Mouse (Mus musculus) testis, adult 2 months (tissue): Measurements from ENCODE around the gene Lamb3. TPM values are rescaled to one million over a fixed set of nuclear protein-coding genes. Genes with fewer than 3 reads are reported as not detected.

Source experiments
- H3K27ac ChIP-seq: fragments of 200-500 bp; 2 replicates; pipeline ENCODE4 v1.5.1; 2012; ENCODE audit warnings: low read depth, low read length; ENCODE audit not compliant: control insufficient read depth, insufficient read depth
- H3K27me3 ChIP-seq: fragments of 200-500 bp; 2 replicates; pipeline ENCODE4 v1.6.1; 2012; ENCODE audit warnings: mild to moderate bottlenecking, low read length, moderate library complexity; ENCODE audit not compliant: control insufficient read depth, insufficient read depth
- H3K36me3 ChIP-seq: fragments of 200-500 bp; 2 replicates; pipeline ENCODE4 v1.6.1; 2012; ENCODE audit warnings: mild to moderate bottlenecking, low read length; ENCODE audit not compliant: control insufficient read depth, insufficient read depth
- H3K4me1 ChIP-seq: fragments of 200-500 bp; 2 replicates; pipeline ENCODE4 v1.6.1; 2012; ENCODE audit warnings: low read length; ENCODE audit not compliant: control insufficient read depth, insufficient read depth
- H3K4me3 ChIP-seq: fragments of 200-500 bp; 2 replicates; pipeline ENCODE4 v1.5.1; 2012; ENCODE audit warnings: low read depth, mild to moderate bottlenecking, low read length, moderate library complexity, mixed read lengths; ENCODE audit not compliant: control insufficient read depth
- CTCF ChIP-seq: fragments of 200-500 bp; IDR thresholded peaks from 2 replicates; pipeline ENCODE4 v1.5.1; 2012; ENCODE audit warnings: low read depth, mild to moderate bottlenecking, inconsistent platforms, low read length, moderate library complexity; ENCODE audit not compliant: control insufficient read depth, insufficient read depth, insufficient replicate concordance
- POLR2A ChIP-seq: fragments of 200-500 bp; IDR thresholded peaks from 2 replicates; pipeline ENCODE4 v1.6.1; 2012; ENCODE audit warnings: low read depth, mild to moderate bottlenecking, inconsistent platforms, low read length, moderate library complexity; ENCODE audit not compliant: control insufficient read depth
- polyA plus RNA-seq: library from polyadenylated mRNA; depleted of rRNA; stranded (reverse); fragments of >200 nt; gene quantifications from 2 replicates; pipeline ENCODE4 v1.2.3, GENCODE M21; 2012

Gene Lamb3
- polyA plus RNA-seq, 1 experiment = 4.2 TPM

DNA sequence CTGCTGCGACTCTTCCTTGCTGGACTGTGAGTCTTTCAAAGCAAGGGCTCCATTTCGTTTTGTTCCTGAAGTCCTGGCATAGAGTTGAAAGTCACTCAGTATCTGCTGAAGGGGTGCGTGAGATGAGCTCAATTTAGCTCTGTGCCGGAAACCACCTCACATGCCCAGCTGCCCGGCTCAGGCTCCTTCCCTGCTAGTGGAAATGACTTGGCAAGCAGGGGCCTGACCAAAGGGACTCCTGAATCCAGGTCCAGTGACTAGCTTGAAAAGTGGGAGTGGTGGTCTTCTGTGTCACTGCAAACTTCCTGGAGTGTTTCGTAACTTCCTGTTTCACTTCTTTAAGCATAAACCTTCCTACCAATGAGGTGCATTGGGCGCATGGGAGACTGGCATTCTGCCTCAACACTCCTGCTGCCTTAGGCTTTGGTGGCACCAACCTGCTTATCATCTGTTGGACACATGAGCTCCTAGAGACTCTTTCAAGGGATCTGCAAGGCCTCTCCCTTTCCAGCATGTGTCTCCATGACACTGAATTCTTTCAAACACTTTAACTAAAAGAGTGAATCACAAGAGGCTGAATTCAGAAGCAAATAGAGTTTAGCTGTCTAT lies 15.7 kb upstream of the Lamb3 start:
- Histone ChIP-seq H3K36me3 (no peaks in the 10 kb centered on the region), H3K27me3 (no peaks in the 10 kb centered on the region), H3K27ac (no peak overlapping the region), H3K4me3 (no peak overlapping the region), H3K4me1 (no peaks in the 10 kb centered on the region)
- TF ChIP-seq POLR2A (no peak), CTCF (no peak)

GRCm38 (mm10) chr1:193194416-193195140 lies 12.9 kb upstream of the Lamb3 start:
- no peak overlapping the region for H3K4me3 ChIP-seq
- H3K4me1 ChIP-seq = no peaks in the 10 kb centered on the region
- no peak overlapping the region for H3K27ac ChIP-seq
- H3K36me3 ChIP-seq = no peaks in the 10 kb centered on the region
- TF ChIP-seq POLR2A = no peak
- no peak for TF ChIP-seq CTCF
- no peaks in the 10 kb centered on the region for H3K27me3 ChIP-seq

- no peaks in the 10 kb centered on the region for H3K36me3 ChIP-seq
- no peak overlapping the region for H3K27ac ChIP-seq
- H3K4me1 ChIP-seq = no peaks in the 10 kb centered on the region
Observed at GRCm38 (mm10) chr1:193195169-193195810, 12.2 kb upstream of the Lamb3 start.

DNA sequence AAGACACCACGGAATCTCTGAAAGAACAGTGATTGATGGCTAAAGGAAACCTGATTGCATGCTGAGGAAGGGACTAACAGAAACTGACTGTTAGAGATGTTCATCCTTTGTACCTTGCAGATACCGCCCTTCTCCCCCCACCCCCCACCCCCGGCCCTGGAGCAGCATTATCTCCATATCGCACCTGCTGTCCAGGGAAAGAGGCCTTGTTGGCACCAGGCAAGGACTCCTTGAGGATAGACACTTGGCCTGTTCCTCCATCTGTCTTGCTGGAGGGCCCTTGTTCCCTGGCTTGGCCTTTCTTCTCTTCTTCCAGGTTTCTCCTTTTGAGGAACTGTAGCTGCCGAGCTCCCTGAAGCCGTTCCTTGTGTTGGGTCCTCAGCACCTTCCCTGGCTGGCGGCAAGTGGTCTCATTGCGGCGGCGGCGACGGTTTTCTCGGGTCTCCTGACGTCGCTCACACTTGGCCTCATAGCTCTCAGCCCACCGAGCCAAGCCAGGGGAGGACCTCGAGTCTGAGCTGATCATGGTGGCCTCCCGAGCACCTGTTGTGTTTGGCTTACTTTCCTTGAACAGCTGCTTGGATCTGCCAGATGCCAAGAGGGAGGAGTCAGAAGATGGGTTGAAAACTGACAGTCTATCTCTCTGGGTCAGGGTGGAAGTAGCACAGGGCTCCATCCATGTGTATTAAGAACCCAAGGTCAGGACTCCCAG lies 9.8 kb upstream of the Lamb3 start:
- Histone ChIP-seq H3K27ac (no peak overlapping the region), H3K27me3 (no peaks in the 10 kb centered on the region), H3K36me3 (no peaks in the 10 kb centered on the region), H3K4me3 (no peak overlapping the region), H3K4me1 (no peaks in the 10 kb centered on the region)
- TF ChIP-seq POLR2A (no peak), CTCF (no peak)

More at GRCm38 (mm10) chr1:193195169-193195810, 12.2 kb upstream of the Lamb3 start:
- Histone ChIP-seq H3K4me3 (no peak overlapping the region), H3K27me3 (no peaks in the 10 kb centered on the region)
- TF ChIP-seq CTCF (no peak), POLR2A (no peak)

DNA sequence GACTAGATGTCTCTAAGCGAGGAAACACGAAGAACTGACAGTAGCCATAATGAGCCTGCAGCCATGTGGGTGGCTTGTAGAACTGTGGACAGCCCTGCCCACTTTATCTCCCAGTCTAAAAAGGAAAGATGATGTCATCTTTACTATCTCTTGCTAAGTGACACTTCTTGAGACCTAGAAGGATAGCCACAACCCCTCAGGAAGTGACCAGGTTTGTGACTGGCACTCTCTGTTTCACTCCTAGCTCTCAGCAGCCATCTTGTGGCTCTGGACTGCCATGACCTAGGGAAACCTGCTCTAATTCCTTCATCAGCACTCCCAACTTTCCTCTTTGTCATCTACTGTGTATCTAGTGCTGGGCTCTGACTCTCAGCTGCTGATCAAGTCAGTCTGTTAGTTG lies 9.2 kb upstream of the Lamb3 start:
- no peak overlapping the region for H3K27ac ChIP-seq
- H3K4me3 ChIP-seq = no peak overlapping the region
- H3K36me3 ChIP-seq = no peaks in the 10 kb centered on the region
- H3K27me3 ChIP-seq = no peaks in the 10 kb centered on the region
- no peak for TF ChIP-seq CTCF
- TF ChIP-seq POLR2A = no peak
- H3K4me1 ChIP-seq = no peaks in the 10 kb centered on the region

GRCm38 (mm10) chr1:193200640-193201382 lies 6.7 kb upstream of the Lamb3 start:
- no peaks in the 10 kb centered on the region for H3K4me1 ChIP-seq
- no peak overlapping the region for H3K4me3 ChIP-seq
- TF ChIP-seq POLR2A = no peak
- TF ChIP-seq CTCF = no peak
- H3K36me3 ChIP-seq = no peaks in the 10 kb centered on the region
- no peak overlapping the region for H3K27ac ChIP-seq
- H3K27me3 ChIP-seq = no peaks in the 10 kb centered on the region

GRCm38 (mm10) chr1:193201383-193201778 lies 6.1 kb upstream of the Lamb3 start, which contains the start of gene Traf3ip3:
Gene Traf3ip3, minus strand, starts transcription at chr1:193201703.
- Histone ChIP-seq H3K4me3 (no peak within 1 kb of the TSS), H3K27ac (no peak within 1 kb of the TSS), H3K36me3 (no peaks in the 10 kb centered on the region), H3K4me1 (no peaks in the 10 kb centered on the region), H3K27me3 (no peaks in the 10 kb centered on the region)
- no peak for TF ChIP-seq POLR2A
- no peak for TF ChIP-seq CTCF
